Mouse (Mus musculus) hindbrain, embryonic 14.5 days (tissue): ENCODE results near the gene Hba-x. TPM values are rescaled to one million over a fixed set of nuclear protein-coding genes. Genes with fewer than 3 reads are reported as not detected.
A peak's percentile ranks its signal among the peaks of the same experiment; 100 is the strongest.

Experiments used
- ATAC-seq: fragments of 200-750 bp; cut with Nextera tagmentation; 2 replicates; pipeline ENCODE4 v1.8.0; 2017; ENCODE audit warnings: moderate number of reproducible peaks, mild to moderate bottlenecking, moderate TSS enrichment, moderate library complexity; ENCODE audit not compliant: low FRiP score
- DNase-seq: peaks from one replicate; pipeline ENCODE4 v3.0.0-alpha.2; 2015; ENCODE audit warnings: low spot score
- H3K27ac ChIP-seq: fragments of 300-500 bp; sonication (generic); 2 replicates; pipeline ENCODE4 v1.5.1; 2014; ENCODE audit warnings: mild to moderate bottlenecking, moderate library complexity
- H3K27me3 ChIP-seq: fragments of 300-500 bp; sonication (generic); 2 replicates; pipeline ENCODE4 v1.6.1; 2014; ENCODE audit warnings: mild to moderate bottlenecking, low read length, mixed read lengths; ENCODE audit not compliant: control insufficient read depth, insufficient read depth
- H3K36me3 ChIP-seq: fragments of 300-500 bp; sonication (generic); replicated peaks from 2 replicates; pipeline ENCODE4 v1.6.1; 2014; ENCODE audit not compliant: control insufficient read depth, insufficient read depth
- H3K4me1 ChIP-seq: fragments of 300-500 bp; sonication (generic); replicated peaks from 2 replicates; pipeline ENCODE4 v1.6.1; 2014; ENCODE audit warnings: antibody characterized with exemption, low read length, mixed read lengths; ENCODE audit not compliant: control insufficient read depth, insufficient read depth
- H3K4me2 ChIP-seq: fragments of 300-500 bp; sonication (generic); replicated peaks from 2 replicates; pipeline ENCODE4 v1.6.1; 2014; ENCODE audit warnings: mild to moderate bottlenecking, moderate library complexity
- H3K4me3 ChIP-seq: fragments of 300-500 bp; sonication (generic); replicated peaks from 2 replicates; pipeline ENCODE4 v1.5.1; 2014; ENCODE audit warnings: mild to moderate bottlenecking, low read length
- H3K9ac ChIP-seq: fragments of 300-500 bp; sonication (generic); 2 replicates; pipeline ENCODE4 v1.6.1; 2014
- H3K9me3 ChIP-seq: fragments of 300-500 bp; sonication (generic); 2 replicates; pipeline ENCODE4 v1.6.1; 2016; ENCODE audit warnings: low read length; ENCODE audit not compliant: control insufficient read depth
- WGBS: fragments of 180-500 bp; shearing (Covaris S2); extraction: QIAGEN DNeasy Blood & Tissue Kit; methylation state at CpG from one replicate; pipeline ENCODE4 v1.1.7; 2014; 5-methylcytosine and 5-hydroxymethylcytosine counted together
- polyA plus RNA-seq: library from polyadenylated mRNA; unstranded; fragments of >200 nt; fragmentation: Nextera tagmentation; extraction: Ambion mirVana; gene quantifications from 2 replicates; pipeline ENCODE4 v1.2.1, GENCODE M21; 2014

The Hba-x gene
- polyA plus RNA-seq, 1 experiment from 2014 or later, result 95.6 TPM

GRCm38 (mm10) chr11:32244617-32245016, 31.6 kb upstream of the Hba-x start:
- DNase-seq, result no peak
- peaks cover 68% of the 10 kb centered on the region for H3K36me3 ChIP-seq
- WGBS, result 97% methylated on average over 1 of the region's 1 CpGs

DNA sequence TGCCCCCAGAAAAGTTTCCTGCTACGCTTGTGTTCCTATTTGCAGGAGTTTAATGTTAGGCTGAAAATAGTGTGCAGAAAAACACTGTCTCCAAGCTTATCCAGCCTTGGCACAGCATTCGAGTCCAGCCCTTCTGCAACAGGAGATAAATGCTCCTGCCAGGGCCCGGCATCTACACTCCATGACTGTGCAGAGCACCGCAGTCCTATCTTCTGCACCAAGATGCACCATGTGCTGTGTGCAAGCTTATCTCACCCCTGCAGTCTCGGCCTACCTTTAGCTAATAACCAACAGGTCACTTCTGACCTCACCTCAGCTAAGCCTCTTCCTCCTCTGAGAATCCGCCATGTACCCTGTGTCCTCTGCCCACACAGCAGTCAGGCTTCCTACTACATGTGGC, 30.6 kb upstream of the Hba-x start:
- no peak overlapping the region for H3K4me3 ChIP-seq
- no peak for ATAC-seq
- no peak overlapping the region for H3K4me2 ChIP-seq
- 96% methylated on average over 6 of the region's 6 CpGs for WGBS
- no peaks in the 10 kb centered on the region for H3K27me3 ChIP-seq
- H3K36me3 ChIP-seq, result peaks cover 66% of the 10 kb centered on the region
- DNase-seq, result no peak
- H3K9me3 ChIP-seq, result no peaks in the 10 kb centered on the region
- H3K4me1 ChIP-seq, result no peaks in the 10 kb centered on the region
- H3K27ac ChIP-seq, result no peak overlapping the region
- no peak overlapping the region for H3K9ac ChIP-seq

More at GRCm38 (mm10) chr11:32244617-32245016, 31.6 kb upstream of the Hba-x start:
- H3K27ac ChIP-seq, result no peak overlapping the region
- no peaks in the 10 kb centered on the region for H3K9me3 ChIP-seq
- H3K9ac ChIP-seq, result no peak overlapping the region
- H3K4me1 ChIP-seq, result no peaks in the 10 kb centered on the region
- H3K4me2 ChIP-seq, result no peak overlapping the region
- no peak for ATAC-seq
- H3K27me3 ChIP-seq, result no peaks in the 10 kb centered on the region
- no peak overlapping the region for H3K4me3 ChIP-seq

DNA sequence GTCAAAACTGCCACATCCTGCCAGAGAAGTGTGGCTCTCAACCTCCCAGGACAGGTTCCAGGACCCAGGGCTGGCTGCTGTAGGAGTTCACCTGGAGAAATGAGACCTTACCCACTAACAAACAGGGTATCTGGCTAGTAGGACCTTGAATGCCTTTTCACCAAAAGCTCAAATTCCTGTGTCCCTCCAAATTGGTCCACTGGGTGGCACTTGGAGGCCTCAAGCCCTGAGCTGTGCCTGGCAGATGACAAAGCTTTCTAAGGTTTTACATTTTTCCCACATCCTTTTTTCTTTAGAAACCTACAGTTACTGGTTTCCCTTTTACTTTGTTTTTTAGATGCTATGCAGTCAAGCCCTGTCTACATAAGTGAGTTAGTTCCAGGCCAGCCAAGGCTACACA, 29.1 kb upstream of the Hba-x start:
- H3K36me3 ChIP-seq, result peaks cover 66% of the 10 kb centered on the region
- no peak overlapping the region for H3K4me3 ChIP-seq
- no peaks in the 10 kb centered on the region for H3K4me1 ChIP-seq
- ATAC-seq (no peak), DNase-seq (no peak)
- H3K27me3 ChIP-seq, result no peaks in the 10 kb centered on the region
- H3K9me3 ChIP-seq, result no peaks in the 10 kb centered on the region
- H3K9ac ChIP-seq, result no peak overlapping the region
- no peak overlapping the region for H3K27ac ChIP-seq
- no peak overlapping the region for H3K4me2 ChIP-seq

DNA sequence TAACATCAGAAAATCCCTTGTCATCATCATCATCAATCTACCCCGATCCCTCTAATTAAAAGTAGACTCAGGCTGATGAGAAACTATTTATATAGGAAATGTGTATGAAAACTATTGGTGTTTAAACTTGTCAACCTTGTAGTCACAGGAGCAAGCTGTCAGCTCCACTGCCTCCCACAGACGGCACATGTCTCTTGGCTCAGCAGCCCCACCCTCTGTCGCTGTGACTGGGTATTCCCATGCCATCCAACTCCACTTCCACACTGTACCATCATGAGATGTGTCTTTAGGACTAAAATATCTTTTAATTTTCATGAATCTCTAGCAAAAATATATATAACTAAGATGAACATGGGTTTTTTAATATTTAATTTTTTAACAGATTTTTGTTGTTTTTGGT, 27.9 kb upstream of the Hba-x start:
- no peak for DNase-seq
- Histone ChIP-seq H3K4me3 (no peak overlapping the region), H3K4me2 (no peak overlapping the region), H3K36me3 (peaks cover 78% of the 10 kb centered on the region), H3K9ac (no peak overlapping the region), H3K4me1 (no peaks in the 10 kb centered on the region), H3K27me3 (no peaks in the 10 kb centered on the region), H3K27ac (no peak overlapping the region), H3K9me3 (no peaks in the 10 kb centered on the region)
- ATAC-seq, result no peak
- WGBS, result 84% methylated on average over 3 of the region's 3 CpGs

DNA sequence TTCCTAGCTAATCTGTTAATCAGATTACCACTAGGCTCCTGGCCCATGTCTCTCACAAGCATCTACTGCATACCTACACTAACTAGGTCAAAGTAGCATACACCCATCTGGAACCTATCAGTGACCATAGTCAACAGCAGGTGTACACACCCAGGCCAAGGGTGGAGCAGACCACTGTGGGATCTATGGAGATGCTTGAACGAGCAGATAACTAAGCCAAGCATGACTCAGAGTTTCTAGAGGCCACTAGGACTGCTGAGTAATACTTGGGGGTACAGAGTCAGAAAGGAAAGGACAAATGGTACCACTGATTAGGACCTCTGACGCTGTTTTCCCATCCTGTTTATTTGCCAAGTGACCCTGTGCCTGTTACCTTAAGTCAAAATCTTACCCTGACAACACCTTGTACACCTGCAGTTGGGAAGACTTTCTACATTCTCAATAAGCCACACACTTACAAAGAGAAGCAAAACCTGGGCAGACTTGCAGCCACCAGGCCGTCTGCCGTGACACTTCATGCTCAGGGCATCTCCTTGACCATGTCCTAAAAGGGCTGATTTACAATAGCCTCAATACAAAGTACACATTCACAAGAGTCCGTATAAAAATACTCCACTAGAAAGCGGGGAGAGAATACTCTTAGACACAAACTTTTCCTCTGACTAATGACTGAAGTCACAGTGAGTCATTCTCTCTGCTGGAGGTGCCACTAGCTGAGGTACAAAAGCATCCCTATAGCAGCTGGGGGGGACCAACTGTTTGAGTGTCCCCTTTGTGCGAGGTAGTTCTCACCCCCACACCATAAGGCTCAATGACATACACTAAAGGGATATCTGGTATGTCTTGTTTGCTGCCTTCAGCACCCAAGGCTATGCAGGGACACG, 25.1 kb upstream of the Hba-x start:
- peaks cover 77% of the 10 kb centered on the region for H3K36me3 ChIP-seq
- ATAC-seq (no peak), DNase-seq (no peak)
- H3K9me3 ChIP-seq, result no peaks in the 10 kb centered on the region
- no peak overlapping the region for H3K27ac ChIP-seq
- H3K4me3 ChIP-seq, result no peak overlapping the region
- 90% methylated on average over 8 of the region's 8 CpGs for WGBS
- no peaks in the 10 kb centered on the region for H3K27me3 ChIP-seq
- no peak overlapping the region for H3K9ac ChIP-seq
- H3K4me1 ChIP-seq, result no peaks in the 10 kb centered on the region
- no peak overlapping the region for H3K4me2 ChIP-seq

DNA sequence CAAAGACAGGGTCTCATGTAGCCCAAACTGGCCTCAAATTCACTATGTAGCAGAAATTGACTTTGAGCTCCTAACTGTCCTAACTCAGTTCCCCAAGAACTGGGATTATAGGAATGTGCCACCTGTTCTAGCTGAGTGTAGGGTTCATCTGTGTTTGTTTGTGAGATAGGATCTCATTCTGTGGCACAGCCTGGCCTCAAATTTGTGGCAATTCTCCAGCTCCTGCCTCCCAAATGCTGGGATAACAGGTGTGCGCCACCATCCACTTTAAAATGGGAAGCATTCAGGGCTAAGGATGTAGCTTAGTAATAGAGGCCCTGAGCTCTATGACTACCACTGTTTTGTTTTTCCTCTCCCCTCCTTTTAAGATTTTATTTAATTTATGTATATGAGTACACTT, 23.1 kb upstream of the Hba-x start:
- ATAC-seq, result no peak
- 86% methylated on average over 1 of the region's 1 CpGs for WGBS

DNA sequence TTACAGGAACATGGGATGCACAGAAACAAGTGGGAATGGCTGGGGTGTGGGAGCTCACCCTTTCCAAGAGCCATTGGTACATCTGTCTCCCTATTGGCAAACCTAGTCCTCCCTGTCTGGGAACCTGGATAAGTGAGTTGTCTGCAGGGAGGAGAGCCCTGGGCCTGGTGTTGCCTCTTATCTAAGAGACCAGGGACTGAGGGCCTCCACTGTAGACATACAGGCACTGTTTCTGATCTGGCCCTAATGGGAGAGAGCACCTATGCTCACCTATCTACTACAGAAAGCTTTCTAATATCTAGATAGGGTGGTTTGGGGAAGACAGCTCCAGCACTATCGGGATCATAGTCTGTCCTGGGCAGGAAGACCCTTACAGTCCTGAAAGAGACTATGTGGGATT, 20.1 kb upstream of the Hba-x start:
- Histone ChIP-seq H3K4me3 (no peak overlapping the region), H3K4me1 (no peaks in the 10 kb centered on the region), H3K27me3 (no peaks in the 10 kb centered on the region), H3K4me2 (no peak overlapping the region), H3K9ac (peak overlapping the region; percentile 24; the same call in 1 of the 2 replicates), H3K9me3 (no peaks in the 10 kb centered on the region), H3K36me3 (peaks cover 51% of the 10 kb centered on the region), H3K27ac (no peak overlapping the region)
- 97% methylated on average over 1 of the region's 1 CpGs for WGBS
- DNase-seq, result no peak
- no peak for ATAC-seq

More for the DNA sequence above, 23.1 kb upstream of the Hba-x start:
- Histone ChIP-seq H3K36me3 (peaks cover 58% of the 10 kb centered on the region), H3K9ac (no peak overlapping the region), H3K27me3 (no peaks in the 10 kb centered on the region), H3K4me3 (no peak overlapping the region), H3K4me2 (no peak overlapping the region), H3K27ac (no peak overlapping the region), H3K4me1 (no peaks in the 10 kb centered on the region), H3K9me3 (no peaks in the 10 kb centered on the region)
- no peak for DNase-seq

GRCm38 (mm10) chr11:32256566-32256965, 19.6 kb upstream of the Hba-x start:
- no peak overlapping the region for H3K4me3 ChIP-seq
- WGBS, result 88% methylated on average over 3 of the region's 3 CpGs
- ATAC-seq, result no peak

DNA sequence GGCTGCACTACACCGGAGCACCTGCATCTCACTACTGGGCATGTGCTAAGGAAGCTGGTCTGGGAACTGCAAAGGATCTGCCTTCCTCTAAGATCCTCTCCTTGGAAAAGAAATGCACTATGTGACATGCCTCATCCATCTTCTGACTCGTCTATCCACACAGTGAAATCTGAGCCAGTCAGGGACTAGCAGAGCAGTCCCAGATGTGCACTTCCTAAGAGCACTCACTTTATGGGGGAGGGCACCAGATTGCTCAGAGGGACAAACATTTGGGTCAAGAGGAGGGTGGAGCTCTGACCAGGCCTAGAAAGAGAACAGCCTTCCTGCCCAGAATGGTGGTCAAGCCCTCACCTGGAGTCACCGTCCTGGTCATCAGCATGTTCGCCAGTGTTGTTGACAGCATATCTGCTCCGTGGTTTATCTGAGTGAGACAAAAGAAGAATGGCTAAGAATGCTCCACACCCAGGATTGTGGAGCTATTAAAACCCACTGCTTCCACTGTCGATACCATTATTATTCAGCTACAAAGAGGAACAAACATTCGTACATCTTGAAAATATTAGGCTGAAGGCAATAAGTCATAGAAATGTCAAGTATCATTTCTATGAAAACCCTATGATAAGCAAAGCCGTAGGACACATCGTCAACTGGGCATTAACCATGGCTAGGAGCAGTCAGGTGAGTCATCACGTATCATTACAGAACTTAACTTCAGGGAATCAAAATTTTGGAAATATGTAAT, 13.4 kb upstream of the Hba-x start:
- DNase-seq (no peak), ATAC-seq (no peak)
- WGBS, result 86% methylated on average over 10 of the region's 10 CpGs
- Histone ChIP-seq H3K36me3 (peaks cover 16% of the 10 kb centered on the region), H3K4me1 (peaks cover 15% of the 10 kb centered on the region), H3K4me3 (no peak overlapping the region), H3K27me3 (no peaks in the 10 kb centered on the region), H3K27ac (no peak overlapping the region), H3K9me3 (no peaks in the 10 kb centered on the region), H3K4me2 (no peak overlapping the region), H3K9ac (no peak overlapping the region)

More at GRCm38 (mm10) chr11:32256566-32256965, 19.6 kb upstream of the Hba-x start:
- Histone ChIP-seq H3K4me2 (no peak overlapping the region), H3K36me3 (peaks cover 47% of the 10 kb centered on the region), H3K27ac (no peak overlapping the region), H3K27me3 (no peaks in the 10 kb centered on the region), H3K9ac (no peak overlapping the region), H3K4me1 (no peaks in the 10 kb centered on the region), H3K9me3 (no peaks in the 10 kb centered on the region)
- DNase-seq, result no peak
